Mouse (Mus musculus): Measurements from ENCODE around the gene Krtap13. TPM values are rescaled to one million over a fixed set of nuclear protein-coding genes. Genes with fewer than 3 reads are reported as not detected.

Krtap13 gene
- total and polyA plus RNA-seq, 2 experiments from 2014 or later = not detected

GRCm38 (mm10) chr16:88701072-88701864 is 50.2 kb downstream of the Krtap13 start:
- DNase-seq (ENCODE audit: low spot score) (no peak), ATAC-seq (no peak)
- no peaks in the 10 kb centered on the region for H3K36me3 ChIP-seq (ENCODE audit: insufficient read depth, low read length)
- H3K4me3 ChIP-seq (ENCODE audit: low read length) = no peak overlapping the region
- no peak for TF ChIP-seq CTCF (IDR thresholded peaks at IDR 0.05; ENCODE audit: low read depth)
- H3K9ac ChIP-seq (replicated peaks; ENCODE audit: low read length) = no peak overlapping the region
- no peak overlapping the region for H3K27ac ChIP-seq
- no peaks in the 10 kb centered on the region for H3K4me1 ChIP-seq (ENCODE audit: insufficient read depth, low read length)
- H3K4me2 ChIP-seq (ENCODE audit: low read depth, low read length) = no peak overlapping the region
- no peaks in the 10 kb centered on the region for H3K9me3 ChIP-seq (ENCODE audit: low read length)
- H3K27me3 ChIP-seq (ENCODE audit: insufficient read depth, low read length) = no peaks in the 10 kb centered on the region
- WGBS = 54% methylated on average over 4 of the region's 4 CpGs

Other genes with a start within 250 kb of the Krtap13 start
- not detected in 2 replicates for gene Cldn17, start 244.7 kb downstream of the Krtap13 start, total RNA-seq (2014; rRNA removed)
- gene Cldn17, start 244.7 kb downstream of the Krtap13 start, polyA plus RNA-seq (2015; fragmentation: Nextera tagmentation; extraction: Ambion mirVana) = not detected in 2 replicates
- not detected in 2 replicates for gene Cldn8, start 188.5 kb downstream of the Krtap13 start, total RNA-seq (2014; rRNA removed)
- not detected in 2 replicates for gene Cldn8, start 188.5 kb downstream of the Krtap13 start, polyA plus RNA-seq (2015; fragmentation: Nextera tagmentation; extraction: Ambion mirVana)
- gene Krtap24-1, start 139.4 kb downstream of the Krtap13 start, total RNA-seq (2014; rRNA removed) = not detected in 2 replicates
- gene Krtap24-1, start 139.4 kb downstream of the Krtap13 start, polyA plus RNA-seq (2015; fragmentation: Nextera tagmentation; extraction: Ambion mirVana) = not detected in 2 replicates
- gene 2310079G19Rik, start 124.0 kb downstream of the Krtap13 start, total RNA-seq (2014; rRNA removed) = not detected in 2 replicates
- gene 2310079G19Rik, start 124.0 kb downstream of the Krtap13 start, polyA plus RNA-seq (2015; fragmentation: Nextera tagmentation; extraction: Ambion mirVana) = not detected in 2 replicates
- gene Krtap26-1, start 103.8 kb downstream of the Krtap13 start, total RNA-seq (2014; rRNA removed) = not detected in 2 replicates
- gene Krtap26-1, start 103.8 kb downstream of the Krtap13 start, polyA plus RNA-seq (2015; fragmentation: Nextera tagmentation; extraction: Ambion mirVana) = not detected in 2 replicates
- gene Krtap27-1, start 80.0 kb downstream of the Krtap13 start, total RNA-seq (2014; rRNA removed) = not detected in 2 replicates
- not detected in 2 replicates for gene Krtap27-1, start 80.0 kb downstream of the Krtap13 start, polyA plus RNA-seq (2015; fragmentation: Nextera tagmentation; extraction: Ambion mirVana)
- gene 2310061N02Rik, start 43.7 kb downstream of the Krtap13 start, total RNA-seq (2014; rRNA removed) = not detected in 2 replicates
- gene 2310061N02Rik, start 43.7 kb downstream of the Krtap13 start, polyA plus RNA-seq (2015; fragmentation: Nextera tagmentation; extraction: Ambion mirVana) = not detected in 2 replicates
- gene Krtap13-1, start 22.8 kb downstream of the Krtap13 start, total RNA-seq (2014; rRNA removed) = not detected in 2 replicates
- gene Krtap13-1, start 22.8 kb downstream of the Krtap13 start, polyA plus RNA-seq (2015; fragmentation: Nextera tagmentation; extraction: Ambion mirVana) = not detected in 2 replicates
- gene 2310034C09Rik, start 7.2 kb upstream of the Krtap13 start, total RNA-seq (2014; rRNA removed) = not detected in 2 replicates
- not detected in 2 replicates for gene 2310034C09Rik, start 7.2 kb upstream of the Krtap13 start, polyA plus RNA-seq (2015; fragmentation: Nextera tagmentation; extraction: Ambion mirVana)
- gene 2310057N15Rik, start 22.6 kb upstream of the Krtap13 start, total RNA-seq (2014; rRNA removed) = not detected in 2 replicates
- gene 2310057N15Rik, start 22.6 kb upstream of the Krtap13 start, polyA plus RNA-seq (2015; fragmentation: Nextera tagmentation; extraction: Ambion mirVana) = not detected in 2 replicates
- gene Gm5965, start 26.3 kb upstream of the Krtap13 start, total RNA-seq (2014; rRNA removed) = not detected in 2 replicates
- not detected in 2 replicates for gene Gm5965, start 26.3 kb upstream of the Krtap13 start, polyA plus RNA-seq (2015; fragmentation: Nextera tagmentation; extraction: Ambion mirVana)
- gene Gm20741, start 60.6 kb upstream of the Krtap13 start, total RNA-seq (2014; rRNA removed) = not detected in 2 replicates
- not detected in 2 replicates for gene Gm20741, start 60.6 kb upstream of the Krtap13 start, polyA plus RNA-seq (2015; fragmentation: Nextera tagmentation; extraction: Ambion mirVana)
- gene Krtap15, start 68.6 kb upstream of the Krtap13 start, total RNA-seq (2014; rRNA removed) = not detected in 2 replicates
- not detected in 2 replicates for gene Krtap15, start 68.6 kb upstream of the Krtap13 start, polyA plus RNA-seq (2015; fragmentation: Nextera tagmentation; extraction: Ambion mirVana)
- not detected in 2 replicates for gene Krtap14, start 74.5 kb upstream of the Krtap13 start, total RNA-seq (2014; rRNA removed)
- not detected in 2 replicates for gene Krtap14, start 74.5 kb upstream of the Krtap13 start, polyA plus RNA-seq (2015; fragmentation: Nextera tagmentation; extraction: Ambion mirVana)
- not detected in 2 replicates for gene Krtap19-1, start 117.8 kb upstream of the Krtap13 start, total RNA-seq (2014; rRNA removed)
- not detected in 2 replicates for gene Krtap19-1, start 117.8 kb upstream of the Krtap13 start, polyA plus RNA-seq (2015; fragmentation: Nextera tagmentation; extraction: Ambion mirVana)
- gene Krtap19-2, start 122.6 kb upstream of the Krtap13 start, total RNA-seq (2014; rRNA removed) = not detected in 2 replicates
- gene Krtap19-2, start 122.6 kb upstream of the Krtap13 start, polyA plus RNA-seq (2015; fragmentation: Nextera tagmentation; extraction: Ambion mirVana) = not detected in 2 replicates
- not detected in 2 replicates for gene Krtap19-3, start 126.4 kb upstream of the Krtap13 start, total RNA-seq (2014; rRNA removed)
- gene Krtap19-3, start 126.4 kb upstream of the Krtap13 start, polyA plus RNA-seq (2015; fragmentation: Nextera tagmentation; extraction: Ambion mirVana) = not detected in 2 replicates
- gene Krtap19-4, start 133.5 kb upstream of the Krtap13 start, total RNA-seq (2014; rRNA removed) = not detected in 2 replicates
- not detected in 2 replicates for gene Krtap19-4, start 133.5 kb upstream of the Krtap13 start, polyA plus RNA-seq (2015; fragmentation: Nextera tagmentation; extraction: Ambion mirVana)
- gene Krtap19-5, start 144.8 kb upstream of the Krtap13 start, total RNA-seq (2014; rRNA removed) = not detected in 2 replicates
- gene Krtap19-5, start 144.8 kb upstream of the Krtap13 start, polyA plus RNA-seq (2015; fragmentation: Nextera tagmentation; extraction: Ambion mirVana) = not detected in 2 replicates
- not detected in 2 replicates for gene Krtap19-9b, start 180.6 kb upstream of the Krtap13 start, total RNA-seq (2014; rRNA removed)
- gene Krtap19-9b, start 180.6 kb upstream of the Krtap13 start, polyA plus RNA-seq (2015; fragmentation: Nextera tagmentation; extraction: Ambion mirVana) = not detected in 2 replicates
- not detected in 2 replicates for gene Krtap16-3, start 211.2 kb upstream of the Krtap13 start, total RNA-seq (2014; rRNA removed)
- not detected in 2 replicates for gene Krtap16-3, start 211.2 kb upstream of the Krtap13 start, polyA plus RNA-seq (2015; fragmentation: Nextera tagmentation; extraction: Ambion mirVana)

Data from hindbrain, postnatal 0 days (tissue).